Mouse (Mus musculus) CH12.LX (cell line): Measurements from ENCODE around the gene Adra1b. TPM values are rescaled to one million over a fixed set of nuclear protein-coding genes. Genes with fewer than 3 reads are reported as not detected.
A peak's percentile ranks its signal among the peaks of the same experiment; 100 is the strongest.

Source experiments
- DNase-seq: peaks from one replicate; pipeline ENCODE4 v3.0.0-alpha.2; 2013; ENCODE audit errors: extremely low read depth
- H3K27ac ChIP-seq: 2 replicates; pipeline ENCODE4 v1.5.1; 2012; ENCODE audit warnings: low read depth, mild to moderate bottlenecking, control low read depth, moderate library complexity; ENCODE audit not compliant: insufficient read depth
- H3K27me3 ChIP-seq: replicated peaks from 2 replicates; pipeline ENCODE3; 2012; ENCODE audit warnings: inconsistent platforms
- H3K36me3 ChIP-seq, 2 experiments: replicated peaks in 1 of 2; 2 replicates each; pipeline versions ENCODE3 to v1.6.1; 2012; ENCODE audit warnings: inconsistent platforms in 1 of 2, low read length in 1 of 2, mild to moderate bottlenecking in 1 of 2, mixed read lengths in 1 of 2, moderate library complexity in 1 of 2; ENCODE audit not compliant: control insufficient read depth in 1 of 2, insufficient read depth in 1 of 2
- H3K4me1 ChIP-seq, 2 experiments: 2 replicates each; pipeline ENCODE4 v1.6.1; 2012; ENCODE audit warnings: inconsistent platforms in 1 of 2, moderate library complexity in 1 of 2; ENCODE audit not compliant: insufficient read depth in 2 of 2, control insufficient read depth in 1 of 2
- H3K4me2 ChIP-seq: 2 replicates; pipeline ENCODE4 v1.6.1; 2012; ENCODE audit warnings: low read depth, mild to moderate bottlenecking, control low read depth; ENCODE audit not compliant: poor library complexity, insufficient read depth, severe bottlenecking
- H3K4me3 ChIP-seq, 3 experiments: fragments of 150-350 bp in 1 of 3; sonication (generic) in 1 of 3; replicated peaks in 1 of 3; 2 replicates each; pipeline versions ENCODE3 to v1.5.1; 2011 to 2012; ENCODE audit warnings: low read depth in 2 of 3, low read length in 2 of 3, mild to moderate bottlenecking in 2 of 3, moderate library complexity in 2 of 3, control low read depth in 1 of 3, improper control_type of control experiment in 1 of 3, inconsistent platforms in 1 of 3, mixed read lengths in 1 of 3; ENCODE audit not compliant: poor library complexity in 1 of 3
- H3K79me2 ChIP-seq: replicated peaks from 2 replicates; pipeline ENCODE4 v1.6.1; 2012; ENCODE audit warnings: mild to moderate bottlenecking, moderate library complexity; ENCODE audit not compliant: control insufficient read depth, poor library complexity, insufficient read depth, severe bottlenecking; ENCODE audit errors: extremely low read depth
- H3K9ac ChIP-seq: 2 replicates; pipeline ENCODE4 v1.6.1; 2012; ENCODE audit warnings: low read depth, mild to moderate bottlenecking, control low read depth, moderate library complexity; ENCODE audit not compliant: insufficient read depth
- H3K9me3 ChIP-seq: replicated peaks from 2 replicates; pipeline ENCODE3; 2012; ENCODE audit warnings: low read length, inconsistent platforms, mixed read lengths
- BHLHE40 ChIP-seq: IDR thresholded peaks from 2 replicates; pipeline ENCODE4 v1.6.1; 2011; ENCODE audit warnings: mild to moderate bottlenecking, low read depth, low read length, improper control_type of control experiment
- CTCF ChIP-seq, 2 experiments: IDR thresholded peaks in 1 of 2; conservative IDR thresholded peaks in 1 of 2; 2 replicates each; pipeline ENCODE4 v1.5.1; 2011 to 2012; ENCODE audit warnings: low read depth in 2 of 2, low read length in 2 of 2, improper control_type of control experiment in 1 of 2, inconsistent platforms in 1 of 2, mild to moderate bottlenecking in 1 of 2, moderate library complexity in 1 of 2
- E2F4 ChIP-seq: IDR thresholded peaks from 2 replicates; pipeline ENCODE4 v1.6.1; 2011; ENCODE audit warnings: low read depth, low read length, improper control_type of control experiment; ENCODE audit not compliant: insufficient replicate concordance
- ELF1 ChIP-seq: IDR thresholded peaks from 2 replicates; pipeline ENCODE4 v1.6.1; 2014; ENCODE audit warnings: low read depth, mild to moderate bottlenecking, inconsistent platforms, low read length, improper control_type of control experiment
- EP300 ChIP-seq: IDR thresholded peaks from 2 replicates; pipeline ENCODE4 v1.6.1; 2011; ENCODE audit warnings: low read length, improper control_type of control experiment
- ETS1 ChIP-seq: conservative IDR thresholded peaks from 2 replicates; pipeline ENCODE4 v1.6.1; 2012; ENCODE audit warnings: low read depth, mild to moderate bottlenecking, inconsistent platforms, low read length, improper control_type of control experiment, moderate library complexity
- IRF4 ChIP-seq: IDR thresholded peaks from 2 replicates; pipeline ENCODE4 v1.6.1; 2014; ENCODE audit warnings: low read depth, mild to moderate bottlenecking, inconsistent platforms, low read length, improper control_type of control experiment
- JUN ChIP-seq: IDR thresholded peaks from 2 replicates; pipeline ENCODE4 v1.6.1; 2011; ENCODE audit warnings: low read depth, mild to moderate bottlenecking, low read length, improper control_type of control experiment, moderate library complexity; ENCODE audit not compliant: insufficient read depth
- JUND ChIP-seq: conservative IDR thresholded peaks from 2 replicates; pipeline ENCODE4 v1.6.1; 2011; ENCODE audit warnings: low read depth, low read length, improper control_type of control experiment
- MAFK ChIP-seq: IDR thresholded peaks from 2 replicates; pipeline ENCODE4 v1.6.1; 2011; ENCODE audit warnings: low read length, improper control_type of control experiment; ENCODE audit not compliant: insufficient replicate concordance
- MAX ChIP-seq: IDR thresholded peaks from 2 replicates; pipeline ENCODE4 v1.6.1; 2011; ENCODE audit warnings: low read length, improper control_type of control experiment
- MAZ ChIP-seq: IDR thresholded peaks from 2 replicates; pipeline ENCODE4 v1.6.1; 2012; ENCODE audit warnings: low read depth, mild to moderate bottlenecking, inconsistent platforms, low read length, improper control_type of control experiment, moderate library complexity
- MEF2A ChIP-seq: IDR thresholded peaks from 2 replicates; pipeline ENCODE4 v1.6.1; 2014; ENCODE audit warnings: low read depth, mild to moderate bottlenecking, inconsistent platforms, low read length, improper control_type of control experiment, borderline replicate concordance
- MYC ChIP-seq: IDR thresholded peaks from 2 replicates; pipeline ENCODE4 v1.6.1; 2011; ENCODE audit warnings: low read depth, mild to moderate bottlenecking, improper control_type of control experiment, low read length
- NRF1 ChIP-seq: IDR thresholded peaks from 2 replicates; pipeline ENCODE4 v1.6.1; 2014; ENCODE audit warnings: low read depth, mild to moderate bottlenecking, inconsistent platforms, low read length, improper control_type of control experiment, moderate library complexity
- PAX5 ChIP-seq: IDR thresholded peaks from 2 replicates; pipeline ENCODE4 v1.6.1; 2012; ENCODE audit warnings: low read length, inconsistent platforms, mixed read lengths
- RAD21 ChIP-seq: IDR thresholded peaks from 2 replicates; pipeline ENCODE4 v1.6.1; 2011; ENCODE audit warnings: low read depth, mild to moderate bottlenecking, low read length, improper control_type of control experiment, moderate library complexity
- TCF12 ChIP-seq: IDR thresholded peaks from 2 replicates; pipeline ENCODE4 v1.6.1; 2014; ENCODE audit warnings: low read depth, mild to moderate bottlenecking, inconsistent platforms, low read length, improper control_type of control experiment
- UBTF ChIP-seq: IDR thresholded peaks from 2 replicates; pipeline ENCODE4 v1.6.1; 2012; ENCODE audit warnings: low read depth, mild to moderate bottlenecking, inconsistent platforms, low read length, improper control_type of control experiment, moderate library complexity
- ZC3H11A ChIP-seq: IDR thresholded peaks from 2 replicates; pipeline ENCODE4 v1.6.1; 2012; ENCODE audit warnings: low read depth, mild to moderate bottlenecking, inconsistent platforms, low read length, improper control_type of control experiment
- ZNF384 ChIP-seq: IDR thresholded peaks from 2 replicates; pipeline ENCODE4 v1.6.1; 2012; ENCODE audit warnings: low read depth, low read length, improper control_type of control experiment, inconsistent platforms
- dilution Hi-C: fragments of 300-500 bp; cut with MboI; formaldehyde crosslinking; loops from 2 replicates; pipeline ENCODE4 v1.14.3; 2020; ENCODE audit warnings: low sequenced_read_pairs; ENCODE audit not compliant: extremely low pct_unique_long_range_greater_than_20kb, extremely low pct_ligation_motif_present
- in situ Hi-C: fragments of 300-500 bp; cut with MboI; formaldehyde crosslinking; loops from 3 replicates; pipeline ENCODE4 v1.14.3; 2019; ENCODE audit warnings: low sequenced_read_pairs, low pct_ligation_motif_present, low pct_unique_long_range_greater_than_20kb, mixed read lengths
- polyA plus RNA-seq: library from polyadenylated mRNA; unstranded; fragments of >175 nt; gene quantifications from 2 replicates; pipeline ENCODE4 v1.2.1, GENCODE M21; 2012; ENCODE audit warnings: low read depth; ENCODE audit not compliant: insufficient read length
- total RNA-seq, 2 experiments: library from RNA; depleted of rRNA; stranded (reverse); fragments of 300-350 nt in 1 of 2; fragments of >200 nt in 1 of 2; gene quantifications; 2 replicates each; pipeline ENCODE4 v1.2.3; 2012 to 2014

Gene Adra1b
- total RNA-seq (2012; rRNA removed) (not detected in 2 replicates), total RNA-seq (2014; rRNA removed) (not detected in 2 replicates), polyA plus RNA-seq (not detected in 2 replicates)

DNA sequence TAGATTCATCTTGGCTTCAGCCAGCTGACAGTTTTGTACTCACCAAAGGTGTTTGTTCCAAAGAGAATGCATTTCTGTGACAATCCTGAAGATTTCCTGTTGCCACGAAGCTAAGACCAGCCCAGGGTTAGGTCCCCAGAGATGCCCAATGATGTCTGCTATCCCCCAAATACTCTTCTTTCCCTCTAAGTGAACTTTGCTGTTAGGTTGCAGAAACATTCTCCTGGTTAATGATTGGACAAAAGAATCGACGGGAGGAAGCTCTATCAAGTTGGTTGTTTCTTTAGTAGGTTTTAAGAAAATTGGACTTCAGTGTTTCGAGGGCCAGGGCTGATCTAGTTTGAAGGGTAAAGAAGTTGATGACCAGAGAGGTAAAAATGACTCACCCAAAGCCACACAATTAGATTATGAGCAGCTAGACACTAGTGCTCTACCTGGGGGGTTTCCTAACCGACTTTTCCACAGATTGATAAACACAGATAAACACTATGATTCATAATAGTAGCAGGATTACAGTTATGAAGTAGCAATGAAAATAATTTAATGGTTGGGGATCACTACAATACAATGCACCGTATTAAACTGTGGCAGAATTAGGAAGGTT, at the start of gene Adra1b:
TSS of gene Adra1b (minus strand) at position 160 of the 604 bp plus-strand sequence.
- in situ Hi-C loops (no loop called here), dilution Hi-C loops (no loop called here)
- TF ChIP-seq EP300 (peak; percentile 85), MAZ (0 out of 2 replicates have a peak, but pooled peaks have one; percentile 7), TCF12 (0 out of 2 replicates have a peak, but pooled peaks have one; percentile 11), RAD21 (no peak), JUN (peak; percentile 81), MEF2A (0 out of 2 replicates have a peak, but pooled peaks have one; percentile 29), BHLHE40 (no peak), ZNF384 (no peak), IRF4 (peak; percentile 82), MAX (no peak), JUND (peak; percentile 90), PAX5 (no peak), ZC3H11A (no peak), NRF1 (no peak), ETS1 (peak; percentile 64; the same call in 1 of the 2 replicates), MYC (no peak), E2F4 (no peak)
- H3K27me3 ChIP-seq: no peaks in the 10 kb centered on the region
- DNase-seq: peak; percentile 64
- no peaks in the 10 kb centered on the region for H3K36me3 ChIP-seq
- no peak within 1 kb of the TSS for H3K4me3 ChIP-seq
- H3K79me2 ChIP-seq: no peaks in the 10 kb centered on the region
- H3K4me1 ChIP-seq: peaks cover 2 to 15% of the 10 kb centered on the region in 2 experiments; a peak in 3 of 4 replicates
- H3K9me3 ChIP-seq: no peaks in the 10 kb centered on the region
- no peak within 1 kb of the TSS for H3K9ac ChIP-seq
- H3K27ac ChIP-seq: no peak within 1 kb of the TSS
- H3K4me2 ChIP-seq: peak within 1 kb of the TSS; percentile 38; the same call in 1 of the 2 replicates

DNA sequence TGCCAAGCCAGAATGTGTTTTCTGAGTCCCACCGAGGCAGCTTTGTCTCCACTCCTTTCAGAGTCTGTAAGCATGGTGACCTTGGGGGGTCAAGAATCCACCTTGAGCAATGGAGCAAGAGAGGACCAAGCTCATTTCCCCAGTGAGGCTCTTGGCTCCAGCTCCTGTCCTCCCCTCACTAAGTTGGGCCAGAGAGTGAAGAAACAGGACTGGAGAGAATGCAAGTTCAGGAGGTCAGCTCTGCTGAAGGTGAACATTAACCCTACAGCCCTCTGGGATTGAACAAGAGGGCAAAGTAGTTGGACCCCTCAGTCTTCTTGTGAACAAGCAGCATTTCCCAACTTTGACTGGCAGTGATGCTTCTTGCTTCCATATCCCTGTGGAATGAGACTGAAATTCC, 49.3 kb upstream of the Adra1b start:
- Histone ChIP-seq H3K79me2 (no peaks in the 10 kb centered on the region), H3K9me3 (no peaks in the 10 kb centered on the region), H3K4me2 (no peak overlapping the region), H3K9ac (no peak overlapping the region), H3K27ac (no peak overlapping the region), H3K4me3 (no peak overlapping the region), H3K4me1 (peaks cover 0 to 8% of the 10 kb centered on the region in 2 experiments; a peak in 2 of 4 replicates), H3K27me3 (no peaks in the 10 kb centered on the region), H3K36me3 (no peaks in the 10 kb centered on the region)
- dilution Hi-C loops: no loop called here
- no peak for DNase-seq
- TF ChIP-seq CTCF (conservative IDR thresholded peaks at IDR 0.05 in 1 of 2, IDR thresholded peaks at IDR 0.05 in 1 of 2; ENCODE audit: low read depth in 2 of 2, low read length in 2 of 2) (no peak), NRF1 (no peak), UBTF (no peak), MAFK (no peak), ZNF384 (no peak), IRF4 (no peak), ELF1 (no peak), BHLHE40 (no peak), JUND (no peak)
- in situ Hi-C loops: no loop called here
